Comparison of ENCODE assay signal across 8 mouse cellular contexts in the genomic region with DNA sequence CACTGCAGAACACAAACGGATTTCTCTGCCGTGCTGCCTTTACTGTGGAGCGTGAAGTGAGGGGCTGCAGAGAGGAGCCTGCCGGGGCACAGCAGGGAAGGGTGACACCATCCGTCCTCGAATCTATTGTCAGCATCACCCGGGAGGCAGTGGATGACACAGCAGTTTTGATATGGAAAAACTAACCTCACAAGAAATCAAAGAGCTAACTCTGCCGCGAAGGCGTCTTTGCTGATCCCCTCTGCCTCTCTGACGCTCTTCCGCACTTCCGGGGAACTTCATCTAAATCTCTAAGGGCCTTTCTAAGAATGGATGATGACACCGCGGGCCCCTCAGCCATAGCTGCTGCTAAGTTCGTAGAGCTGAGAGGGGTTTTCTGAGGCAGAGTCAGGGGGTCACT. TPM values are rescaled to one million over a fixed set of nuclear protein-coding genes. Genes with fewer than 3 reads are reported as not detected.
DNase-seq lines count a peak whose midpoint lies in the region; ATAC-seq lines count a peak whose summit lies in the region.

No protein-coding gene starts in this region.

- WGBS in neural tube, embryonic 11.5 days = 3% methylated on average over 16 of the region's 16 CpGs

- peak overlapping the region; percentile 45 for H3K9ac ChIP-seq in neural tube, embryonic 11.5 days (ENCODE audit: low read length)

- no peak for DNase-seq in neural tube, embryonic 11.5 days (ENCODE audit: low spot score)
- DNase-seq in neural tube, embryonic 10.5 days (ENCODE audit: extremely low spot score, low spot score) = no peak
- DNase-seq in thymus, postnatal 4 days = peak; percentile 42
- no peak for DNase-seq in right cerebral cortex, postnatal 4 days
- no peak for DNase-seq in MN1 (ENCODE audit: low spot score)

- H3K4me3 ChIP-seq in neural tube, embryonic 11.5 days (ENCODE audit: low read depth, low read length) = peak overlapping the region; percentile 19
- peak overlapping the region; percentile 48 for H3K4me3 ChIP-seq in megakaryocyte, embryonic 14.5 days (replicated peaks)

- peaks cover 13% of the 10 kb centered on the region for H3K4me1 ChIP-seq in neural tube, embryonic 11.5 days (ENCODE audit: control insufficient read depth, insufficient read depth, low read length)
- peaks cover 31% of the 10 kb centered on the region for H3K4me1 ChIP-seq in megakaryocyte, embryonic 14.5 days

- H3K4me2 ChIP-seq in neural tube, embryonic 11.5 days (ENCODE audit: low read depth) = peak overlapping the region; percentile 40

- ATAC-seq in neural tube, embryonic 11.5 days (ENCODE audit: insufficient read depth, low FRiP score, low TSS enrichment) = no peak
- peak; percentile 4; the same call in 1 of the 2 replicates for ATAC-seq in granulocyte monocyte progenitor cell, adult 5-6 weeks (replicated peaks; ENCODE audit: poor library complexity, severe bottlenecking)
- ATAC-seq in erythroid progenitor cell, adult 5-6 weeks (replicated peaks; ENCODE audit: low FRiP score, poor library complexity, severe bottlenecking) = no peak

- H3K27me3 ChIP-seq in neural tube, embryonic 11.5 days (ENCODE audit: control insufficient read depth, insufficient read depth, low read length) = no peaks in the 10 kb centered on the region
- peaks cover 84% of the 10 kb centered on the region for H3K27me3 ChIP-seq in megakaryocyte, embryonic 14.5 days (replicated peaks)

- no peaks in the 10 kb centered on the region for H3K9me3 ChIP-seq in neural tube, embryonic 11.5 days (ENCODE audit: control insufficient read depth, low read length)
- no peaks in the 10 kb centered on the region for H3K9me3 ChIP-seq in megakaryocyte, embryonic 14.5 days

- no peaks in the 10 kb centered on the region for H3K36me3 ChIP-seq in neural tube, embryonic 11.5 days (ENCODE audit: control insufficient read depth, insufficient read depth, low read length)
- no peaks in the 10 kb centered on the region for H3K36me3 ChIP-seq in megakaryocyte, embryonic 14.5 days (replicated peaks; ENCODE audit: low read length)

- no peak overlapping the region for H3K27ac ChIP-seq in neural tube, embryonic 11.5 days (ENCODE audit: low read depth, low read length)

RNA-seq across cellular contexts. Expression of a gene that starts 2.1 kb away (rescaled TPM):
- polyA plus RNA-seq in neural tube, embryonic 11.5 days (2014; fragmentation: Nextera tagmentation; extraction: Ambion mirVana) = 83.3 and 83.6 TPM in 2 replicates
- 25.4 and 33.9 TPM in 2 replicates for total RNA-seq in granulocyte monocyte progenitor cell, adult 5-6 weeks (2014; fragmentation: Nextera tagmentation)
- 33.6 and 46.5 TPM in 2 replicates for total RNA-seq in granulocyte monocyte progenitor cell, adult 5-6 weeks (2017)
- 6.1 and 9.4 TPM in 2 replicates for polyA plus RNA-seq in megakaryocyte, embryonic 14.5 days (2012; ENCODE audit: insufficient read depth, low replicate concordance)
- 13.4 and 17.7 TPM in 2 replicates for total RNA-seq in erythroid progenitor cell, adult 5-6 weeks (2015; ENCODE audit: low replicate concordance)
- total RNA-seq in erythroid progenitor cell, adult 5-6 weeks (2017; ENCODE audit: low replicate concordance) = 12.6 and 21.3 TPM in 2 replicates
